In the genomic region with DNA sequence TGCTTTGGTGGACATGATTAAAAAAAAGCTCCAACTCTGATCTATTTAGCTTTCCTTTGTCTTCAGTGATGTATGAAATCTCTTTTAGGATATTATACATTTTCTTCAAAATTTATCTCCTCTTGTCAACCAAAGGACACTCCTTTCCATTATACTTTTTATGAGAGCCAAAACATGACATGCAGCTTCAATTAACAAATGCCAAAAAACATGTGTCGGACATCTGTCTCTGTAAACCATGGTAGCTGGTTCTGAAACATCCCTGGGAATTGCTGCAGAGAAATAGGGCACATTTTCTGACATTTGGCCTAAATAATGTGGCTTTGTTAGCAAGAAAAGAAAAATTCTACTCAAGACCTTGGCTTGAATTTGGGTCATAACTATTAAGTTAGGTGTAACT, we compare ENCODE assay signal across 16 mouse cellular contexts.
DNase-seq lines count a peak whose midpoint lies in the region; ATAC-seq and TF ChIP-seq lines count a peak whose summit lies in the region.
"Had no signal": no experiment of that assay in that cellular context is flagged by ENCODE, and none has a peak within 500 bp of the region (broad histone marks: within the 10 kb centered on the region; RNA-seq: fewer than 3 reads in every experiment).

No protein-coding gene starts in this region.

- no peak for TF ChIP-seq CTCF in forebrain, postnatal 0 days (IDR thresholded peaks at IDR 0.05; ENCODE audit: low read depth)

- no peaks in the 10 kb centered on the region for H3K36me3 ChIP-seq in forebrain, embryonic 16.5 days (ENCODE audit: control insufficient read depth, insufficient read depth)
- no peaks in the 10 kb centered on the region for H3K36me3 ChIP-seq in forebrain, postnatal 0 days (ENCODE audit: insufficient read depth)
- no peaks in the 10 kb centered on the region for H3K36me3 ChIP-seq in neural tube, embryonic 13.5 days
- no peaks in the 10 kb centered on the region for H3K36me3 ChIP-seq in midbrain, embryonic 13.5 days

- H3K4me3 ChIP-seq in forebrain, embryonic 16.5 days (replicated peaks; ENCODE audit: low read length) = no peak overlapping the region
- H3K4me3 ChIP-seq in forebrain, postnatal 0 days (ENCODE audit: low read depth, low read length) = no peak overlapping the region
- no peak overlapping the region for H3K4me3 ChIP-seq in neural tube, embryonic 13.5 days
- H3K4me3 ChIP-seq in midbrain, embryonic 13.5 days (replicated peaks) = no peak overlapping the region
- H3K4me3 ChIP-seq: gastrocnemius, adult 2 months had no signal

- no peaks in the 10 kb centered on the region for H3K27me3 ChIP-seq in forebrain, embryonic 16.5 days (replicated peaks; ENCODE audit: control insufficient read depth, insufficient read depth, low read length)
- no peaks in the 10 kb centered on the region for H3K27me3 ChIP-seq in forebrain, postnatal 0 days (ENCODE audit: insufficient read depth, low read length)
- H3K27me3 ChIP-seq in neural tube, embryonic 13.5 days = no peaks in the 10 kb centered on the region
- H3K27me3 ChIP-seq in midbrain, embryonic 13.5 days = no peaks in the 10 kb centered on the region

- no peak overlapping the region for H3K4me2 ChIP-seq in forebrain, embryonic 16.5 days (ENCODE audit: low read length)
- H3K4me2 ChIP-seq in forebrain, postnatal 0 days (ENCODE audit: low read depth) = no peak overlapping the region
- H3K4me2 ChIP-seq in neural tube, embryonic 13.5 days = no peak overlapping the region
- no peak overlapping the region for H3K4me2 ChIP-seq in midbrain, embryonic 13.5 days (replicated peaks)

- peak overlapping the region; percentile 52; the same call in 1 of the 2 replicates for H3K27ac ChIP-seq in forebrain, embryonic 16.5 days (ENCODE audit: low read length)
- no peak overlapping the region for H3K27ac ChIP-seq in forebrain, postnatal 0 days (ENCODE audit: low read depth, low read length)
- H3K27ac ChIP-seq in neural tube, embryonic 13.5 days (replicated peaks) = peak overlapping the region; percentile 59; the same call in 1 of the 2 replicates
- peak overlapping the region; percentile 69 for H3K27ac ChIP-seq in midbrain, embryonic 13.5 days
- H3K27ac ChIP-seq: gastrocnemius, adult 2 months; kidney, postnatal 0 days; stomach, postnatal 0 days had no signal

- no peaks in the 10 kb centered on the region for H3K9me3 ChIP-seq in forebrain, embryonic 16.5 days (ENCODE audit: control insufficient read depth, low read length)
- H3K9me3 ChIP-seq in forebrain, postnatal 0 days (ENCODE audit: low read length) = no peaks in the 10 kb centered on the region
- no peaks in the 10 kb centered on the region for H3K9me3 ChIP-seq in neural tube, embryonic 13.5 days
- H3K9me3 ChIP-seq in midbrain, embryonic 13.5 days = no peaks in the 10 kb centered on the region

- no peak overlapping the region for H3K9ac ChIP-seq in forebrain, embryonic 16.5 days (replicated peaks; ENCODE audit: low read depth, low read length)
- no peak overlapping the region for H3K9ac ChIP-seq in forebrain, postnatal 0 days
- no peak overlapping the region for H3K9ac ChIP-seq in neural tube, embryonic 13.5 days
- no peak overlapping the region for H3K9ac ChIP-seq in midbrain, embryonic 13.5 days (replicated peaks)

- WGBS in forebrain, embryonic 16.5 days = 89% methylated on average over 1 of the region's 1 CpGs
- WGBS in forebrain, postnatal 0 days = 88% methylated on average over 1 of the region's 1 CpGs
- 68% methylated on average over 1 of the region's 1 CpGs for WGBS in neural tube, embryonic 13.5 days
- WGBS in midbrain, embryonic 13.5 days = 67% methylated on average over 1 of the region's 1 CpGs

- H3K4me1 ChIP-seq in forebrain, embryonic 16.5 days (replicated peaks; ENCODE audit: control insufficient read depth, insufficient read depth, low read length) = no peaks in the 10 kb centered on the region
- H3K4me1 ChIP-seq in forebrain, postnatal 0 days (ENCODE audit: insufficient read depth) = no peaks in the 10 kb centered on the region; the same call in 1 of the 2 replicates
- H3K4me1 ChIP-seq in neural tube, embryonic 13.5 days (replicated peaks) = peaks cover 12% of the 10 kb centered on the region
- H3K4me1 ChIP-seq in midbrain, embryonic 13.5 days (replicated peaks) = peaks cover 11% of the 10 kb centered on the region; the same call in 1 of the 2 replicates

- intact Hi-C loops in left cerebral cortex, postnatal 36 days (cut with DNase I) = no loop called here

- no peak for ATAC-seq in forebrain, embryonic 16.5 days
- ATAC-seq in forebrain, postnatal 0 days = no peak
- no peak for ATAC-seq in neural tube, embryonic 13.5 days (ENCODE audit: low read depth)
- ATAC-seq in midbrain, embryonic 13.5 days = no peak

- no peak for DNase-seq in forebrain, postnatal 0 days
- DNase-seq in neural tube, embryonic 10.5 days (ENCODE audit: extremely low spot score, low spot score) = no peak
- no peak for DNase-seq in lung, postnatal 36 days
- no peak for DNase-seq in left cerebral cortex, postnatal 36 days (ENCODE audit: low spot score in 2 of 2)
- DNase-seq: adrenal gland, adult 8-10 months; cerebellum, adult 11-12 months; cerebellum, postnatal 10 days; gastrocnemius, adult 2 months; kidney, adult 18-20 months; right cerebral cortex, postnatal 14 days; thymus, adult 2 months had no signal
